Mouse (Mus musculus) CD8-positive naive resting alpha-beta T cell, adult 57 days (primary cell): ENCODE measurements around the gene BC016579. TPM values are rescaled to one million over a fixed set of nuclear protein-coding genes. Genes with fewer than 3 reads are reported as not detected.

Source experiments
- total RNA-seq: library from RNA; stranded (reverse); gene quantifications from one replicate; pipeline ENCODE4 v1.2.4, GENCODE M21; 2023

BC016579 gene
- not detected for total RNA-seq

DNA sequence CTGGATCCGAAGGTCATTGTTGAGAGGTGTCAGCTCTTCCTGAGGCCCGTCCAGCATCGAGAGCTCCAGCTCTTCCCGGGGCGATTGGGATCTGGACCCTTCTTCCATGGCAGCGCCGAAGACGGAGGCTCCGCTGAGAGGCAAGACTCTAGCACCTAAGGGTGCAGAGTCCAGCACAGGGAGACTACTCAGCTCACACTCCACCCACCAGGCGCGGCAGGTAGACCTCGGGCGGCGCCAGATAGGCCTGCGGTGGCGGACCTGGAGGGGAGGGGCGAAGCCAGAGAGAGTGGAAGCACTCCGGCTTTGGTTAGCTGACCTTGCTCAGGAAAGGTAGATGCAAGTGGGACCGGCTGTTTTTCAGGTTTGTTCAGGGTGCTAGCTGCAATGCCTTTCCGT is at the start of gene BC016579:
BC016579 (minus strand) TSS at position 135 of the 399 bp plus-strand sequence.

GRCm38 (mm10) chr16:45693558-45693957 is 39.7 kb upstream of the BC016579 start, which contains the start of gene Tmprss7:
Gene Tmprss7 (minus strand): TSS chr16:45693658.

GRCm38 (mm10) chr16:45610267-45610666 is 43.6 kb downstream of the BC016579 start, which contains the start of gene Gcsam:
Gene Gcsam (plus strand): TSS chr16:45610380.

Other genes starting within 250 kb of the BC016579 start
- gene Cd200, start 245.0 kb downstream of the BC016579 start, total RNA-seq = 8.5 TPM
- gene Gm609, start 161.1 kb downstream of the BC016579 start, total RNA-seq = not detected
- gene Gm17783, start 122.0 kb downstream of the BC016579 start, total RNA-seq = not detected
- not detected for gene Slc9c1, start 118.8 kb downstream of the BC016579 start, total RNA-seq
- gene Gcsam, start 43.7 kb downstream of the BC016579 start, total RNA-seq = 0.37 TPM
- not detected for gene Tmprss7, start 39.6 kb upstream of the BC016579 start, total RNA-seq
- not detected for gene Tagln3, start 70.5 kb upstream of the BC016579 start, total RNA-seq
- 40.5 TPM for gene Abhd10, start 88.9 kb upstream of the BC016579 start, total RNA-seq